Mouse (Mus musculus) heart, postnatal 36 days (tissue): ENCODE data around the gene Endog. TPM values are rescaled to one million over a fixed set of nuclear protein-coding genes. Genes with fewer than 3 reads are reported as not detected.

Source experiments
- DNase-seq, 2 experiments: peaks; one replicate each; pipeline ENCODE4 v3.0.0; 2021 to 2022
- intact Hi-C: fragments of 180-260 bp; cut with DNase I; formaldehyde crosslinking; loops from one replicate; pipeline ENCODE4 v1.15.1; 2025
- total RNA-seq, 2 experiments: library from RNA; stranded (reverse); gene quantifications; 2 replicates each; pipeline ENCODE4 v1.2.3; 2021

The Endog gene
- total RNA-seq, 2 experiments from 2014 or later, result 91.8 to 92.4 TPM

- peak; percentile 94 to 96 for DNase-seq
- intact Hi-C loops, result loop anchor here (1.0 to 2.0 kb wide), 2 partner anchors 32 to 65 kb away; partner anchors contain the start of gene Lrrc8a
Observed at GRCm38 (mm10) chr2:30205629-30206357, 34.5 kb downstream of the Endog start, which contains the start of gene Kyat1. Kyat1 (minus strand) TSS chr2:30205847.

GRCm38 (mm10) chr2:30207401-30207800 lies 36.1 kb downstream of the Endog start:
- intact Hi-C loops, result no loop called here
- DNase-seq, result no peak

- DNase-seq, result no peak
Observed at GRCm38 (mm10) chr2:30207886-30208285, 36.6 kb downstream of the Endog start.

GRCm38 (mm10) chr2:30211408-30212168 lies 40.3 kb downstream of the Endog start:
- intact Hi-C loops, result no loop called here
- no peak for DNase-seq

More at GRCm38 (mm10) chr2:30207886-30208285, 36.6 kb downstream of the Endog start:
- intact Hi-C loops, result no loop called here

- no peak for DNase-seq
- intact Hi-C loops, result no loop called here
Observed at GRCm38 (mm10) chr2:30212169-30212545, 40.9 kb downstream of the Endog start.

GRCm38 (mm10) chr2:30212951-30213350 lies 41.7 kb downstream of the Endog start:
- intact Hi-C loops, result no loop called here
- DNase-seq, result no peak

- DNase-seq, result no peak
- intact Hi-C loops, result no loop called here
Observed at GRCm38 (mm10) chr2:30214745-30215144, 43.5 kb downstream of the Endog start.

GRCm38 (mm10) chr2:30215493-30215892 lies 44.2 kb downstream of the Endog start:
- DNase-seq, result peak; percentile 22 to 32
- intact Hi-C loops, result no loop called here

- intact Hi-C loops, result no loop called here
- no peak for DNase-seq
Observed at GRCm38 (mm10) chr2:30216293-30216692, 45.0 kb downstream of the Endog start.

Other genes starting within 250 kb of the Endog start
- gene Gle1, start 236.1 kb upstream of the Endog start, total RNA-seq, result 10 to 100 TPM; 22.5 to 26.8 TPM
- 100 to 1,000 TPM; 193 to 213 TPM for gene Sptan1, start 205.9 kb upstream of the Endog start, total RNA-seq
- gene Wdr34, start 122.6 kb upstream of the Endog start, total RNA-seq, result 1 to 10 TPM; 6.4 to 8.2 TPM
- gene Set, start 114.1 kb upstream of the Endog start, total RNA-seq, result 100 to 1,000 TPM in 1 of 2 experiments, 10 to 100 TPM in 1; 87.1 to 103 TPM
- 10 to 100 TPM in 1 of 2 experiments, 1 to 10 TPM in 1; 8.3 to 11.5 TPM for gene Pkn3, start 93.8 kb upstream of the Endog start, total RNA-seq
- 1 to 10 TPM; 4.1 to 4.7 TPM for gene Zdhhc12, start 77.8 kb upstream of the Endog start, total RNA-seq
- gene Zer1, start 46.9 kb upstream of the Endog start, total RNA-seq, result 10 to 100 TPM; 24.3 to 27.3 TPM
- 10 to 100 TPM; 17.5 to 18.0 TPM for gene Tbc1d13, start 37.7 kb upstream of the Endog start, total RNA-seq
- gene Spout1, start 7.0 kb downstream of the Endog start, total RNA-seq, result 1 to 10 TPM; 5.8 to 6.0 TPM
- 10 to 100 TPM; 40.9 to 42.8 TPM for gene Kyat1, start 34.4 kb downstream of the Endog start, total RNA-seq
- gene Lrrc8a, start 66.2 kb downstream of the Endog start, total RNA-seq, result 10 to 100 TPM; 56.7 to 67.8 TPM
- 1 to 10 TPM; 4.5 to 5.5 TPM for gene Gm28035, start 69.1 kb downstream of the Endog start, total RNA-seq
- 100 to 1,000 TPM in 1 of 2 experiments, 10 to 100 TPM in 1; 96.9 to 120 TPM for gene Phyhd1, start 94.7 kb downstream of the Endog start, total RNA-seq
- gene Gm28038, start 109.5 kb downstream of the Endog start, total RNA-seq, result 1 to 10 TPM in 1 of 2 experiments, under 1 TPM in 1; 0.92 to 3.1 TPM
- gene Dolk, start 114.8 kb downstream of the Endog start, total RNA-seq, result 10 to 100 TPM; 22.4 to 24.7 TPM
- gene Nup188, start 114.9 kb downstream of the Endog start, total RNA-seq, result 10 to 100 TPM; 17.0 to 20.5 TPM
- gene Sh3glb2, start 187.8 kb downstream of the Endog start, total RNA-seq, result 10 to 100 TPM; 41.9 to 43.1 TPM
- gene Miga2, start 192.7 kb downstream of the Endog start, total RNA-seq, result 10 to 100 TPM; 62.9 to 69.4 TPM
- gene Dolpp1, start 220.8 kb downstream of the Endog start, total RNA-seq, result 1 to 10 TPM; 7.6 to 8.8 TPM
- gene Crat, start 244.3 kb downstream of the Endog start, total RNA-seq, result 100 to 1,000 TPM; 496 to 534 TPM
- gene Ptpa, start 244.5 kb downstream of the Endog start, total RNA-seq, result 10 to 100 TPM; 82.9 to 85.1 TPM